Mouse (Mus musculus): ENCODE results near the gene Olfr1415. TPM values are rescaled to one million over a fixed set of nuclear protein-coding genes. Genes with fewer than 3 reads are reported as not detected.
"Not testable (repeated sequence)": the region's sequence is repeated elsewhere in the genome, so short reads cannot be mapped to it uniquely, and the experiment has no call there.

The Olfr1415 gene
- polyA plus RNA-seq, 1 experiment from 2014 or later = not detected

DNA sequence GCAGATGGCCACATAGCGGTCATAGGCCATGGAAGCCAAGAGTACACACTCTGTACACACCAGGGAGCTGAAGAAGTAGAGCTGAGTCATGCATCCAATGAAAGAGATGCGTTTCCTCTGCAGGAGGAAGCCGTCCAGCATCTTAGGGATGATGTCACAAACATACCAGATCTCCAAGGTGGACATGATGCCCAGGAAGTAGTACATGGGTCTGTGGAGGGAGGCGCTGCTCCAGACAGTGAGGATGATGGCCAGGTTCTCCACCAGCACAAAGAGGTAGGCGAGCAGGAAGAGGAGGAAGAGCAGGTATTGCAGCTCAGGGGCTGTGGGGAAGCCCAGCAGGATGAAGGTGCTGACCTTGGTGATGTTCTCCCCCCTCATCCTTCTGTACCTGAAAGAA lies 15.7 kb upstream of the Olfr1415 start:
- not testable (repeated sequence) for H3K27ac ChIP-seq (replicated peaks in 1 of 2; ENCODE audit: control insufficient read depth in 1 of 2, insufficient read depth in 1 of 2, low read depth in 2 of 2, low read length in 2 of 2); H3K4me2 ChIP-seq (ENCODE audit: low read length); H3K4me3 ChIP-seq (ENCODE audit: control insufficient read depth in 1 of 2, insufficient read depth in 1 of 2, low read depth in 1 of 2, low read length in 2 of 2); ATAC-seq (ENCODE audit: insufficient number of reproducible peaks, insufficient read depth, low FRiP score, low read depth); H3K9me3 ChIP-seq (ENCODE audit: control insufficient read depth, low read length); H3K27me3 ChIP-seq (ENCODE audit: control insufficient read depth, insufficient read depth, low read length); H3K9ac ChIP-seq (ENCODE audit: low read length); H3K4me1 ChIP-seq (ENCODE audit: control insufficient read depth in 2 of 2, insufficient read depth in 2 of 2, low read length in 2 of 2); H3K36me3 ChIP-seq (ENCODE audit: control insufficient read depth, insufficient read depth, low read length)
- 76% methylated on average over 4 of the region's 5 CpGs for WGBS

DNA sequence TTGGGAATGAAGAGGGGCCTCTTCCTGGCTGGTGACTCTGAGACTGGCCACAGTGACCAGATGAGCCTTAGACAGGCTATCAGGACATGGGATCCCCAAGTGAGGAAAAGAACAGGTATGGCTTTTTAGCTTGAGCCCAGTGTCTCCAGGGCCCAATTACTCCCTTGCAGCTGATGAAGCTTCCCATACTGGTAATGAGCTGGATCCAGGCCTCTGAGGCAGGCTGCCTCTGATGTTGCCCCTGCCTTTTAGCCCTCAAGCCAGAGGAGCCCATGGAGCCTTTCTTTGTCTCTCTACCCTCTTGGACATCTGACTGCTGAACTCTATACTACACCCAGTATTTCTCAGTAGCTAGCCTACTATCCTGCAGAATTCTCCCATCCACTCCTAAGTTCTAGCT lies 10.9 kb downstream of the Olfr1415 start, which contains the start of gene Olfr1416:
TSS of gene Olfr1416 (minus strand) at position 101 of the 400 bp plus-strand sequence.
- Histone ChIP-seq H3K9ac (ENCODE audit: low read length) (no peak within 1 kb of the TSS), H3K27ac (replicated peaks in 1 of 2; ENCODE audit: control insufficient read depth in 1 of 2, insufficient read depth in 1 of 2, low read depth in 2 of 2, low read length in 2 of 2) (no peak within 1 kb of the TSS), H3K4me3 (ENCODE audit: control insufficient read depth in 1 of 2, insufficient read depth in 1 of 2, low read depth in 1 of 2, low read length in 2 of 2) (no peak within 1 kb of the TSS), H3K4me2 (ENCODE audit: low read length) (no peak within 1 kb of the TSS), H3K36me3 (ENCODE audit: control insufficient read depth, insufficient read depth, low read length) (no peaks in the 10 kb centered on the region), H3K27me3 (ENCODE audit: control insufficient read depth, insufficient read depth, low read length) (no peaks in the 10 kb centered on the region), H3K4me1 (ENCODE audit: control insufficient read depth in 2 of 2, insufficient read depth in 2 of 2, low read length in 2 of 2) (no peaks in the 10 kb centered on the region), H3K9me3 (ENCODE audit: control insufficient read depth, low read length) (0 out of 2 replicates have a peak, but pooled peaks cover 6% of the 10 kb centered on the region)
- no peak for ATAC-seq (ENCODE audit: insufficient number of reproducible peaks, insufficient read depth, low FRiP score, low read depth)

DNA sequence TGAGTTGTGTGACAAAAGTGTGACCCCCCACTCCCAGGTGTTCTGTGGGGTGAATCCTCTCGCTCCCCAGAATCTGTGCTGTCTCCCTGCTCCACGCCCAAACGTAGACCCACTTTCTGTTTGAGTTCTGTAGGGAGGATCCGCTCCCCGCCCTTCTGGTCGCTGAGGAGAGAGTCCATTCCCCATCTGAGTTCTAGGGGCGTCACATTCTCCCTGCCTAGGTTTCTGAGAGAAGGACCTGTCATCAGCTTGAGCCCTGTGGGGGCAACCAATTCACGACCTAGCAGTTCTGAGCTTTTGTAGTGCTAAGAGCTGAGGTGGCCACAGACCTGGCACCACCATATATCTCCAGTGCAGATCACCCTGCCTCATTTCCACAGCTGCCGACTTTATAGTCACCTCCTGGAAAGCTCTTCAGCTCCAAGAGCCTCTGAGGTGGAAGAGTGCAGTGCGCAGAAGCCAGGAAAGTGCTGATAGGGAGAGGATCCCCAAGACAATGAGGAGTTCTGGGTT lies 21.8 kb downstream of the Olfr1415 start:
- H3K9me3 ChIP-seq (ENCODE audit: control insufficient read depth, low read length) = no peaks in the 10 kb centered on the region
- 1% methylated on average over 10 of the region's 10 CpGs for WGBS
- ATAC-seq (ENCODE audit: insufficient number of reproducible peaks, insufficient read depth, low FRiP score, low read depth) = no peak; the same call in 1 of the 2 replicates
- peak overlapping the region; percentile 81 for H3K4me2 ChIP-seq (ENCODE audit: low read length)
- peak overlapping the region; percentile 79 to 86 for H3K4me3 ChIP-seq (ENCODE audit: control insufficient read depth in 1 of 2, insufficient read depth in 1 of 2, low read depth in 1 of 2, low read length in 2 of 2)
- no peaks in the 10 kb centered on the region; the same call in 1 of the 2 replicates for H3K27me3 ChIP-seq (ENCODE audit: control insufficient read depth, insufficient read depth, low read length)
- H3K36me3 ChIP-seq (ENCODE audit: control insufficient read depth, insufficient read depth, low read length) = peaks cover 19% of the 10 kb centered on the region
- H3K27ac ChIP-seq (replicated peaks in 1 of 2; ENCODE audit: control insufficient read depth in 1 of 2, insufficient read depth in 1 of 2, low read depth in 2 of 2, low read length in 2 of 2) = peak overlapping the region; percentile 11 to 56; a peak in 3 of 4 replicates
- peaks cover 7 to 14% of the 10 kb centered on the region in 2 experiments for H3K4me1 ChIP-seq (ENCODE audit: control insufficient read depth in 2 of 2, insufficient read depth in 2 of 2, low read length in 2 of 2)
- H3K9ac ChIP-seq (ENCODE audit: low read length) = peak overlapping the region; percentile 98

DNA sequence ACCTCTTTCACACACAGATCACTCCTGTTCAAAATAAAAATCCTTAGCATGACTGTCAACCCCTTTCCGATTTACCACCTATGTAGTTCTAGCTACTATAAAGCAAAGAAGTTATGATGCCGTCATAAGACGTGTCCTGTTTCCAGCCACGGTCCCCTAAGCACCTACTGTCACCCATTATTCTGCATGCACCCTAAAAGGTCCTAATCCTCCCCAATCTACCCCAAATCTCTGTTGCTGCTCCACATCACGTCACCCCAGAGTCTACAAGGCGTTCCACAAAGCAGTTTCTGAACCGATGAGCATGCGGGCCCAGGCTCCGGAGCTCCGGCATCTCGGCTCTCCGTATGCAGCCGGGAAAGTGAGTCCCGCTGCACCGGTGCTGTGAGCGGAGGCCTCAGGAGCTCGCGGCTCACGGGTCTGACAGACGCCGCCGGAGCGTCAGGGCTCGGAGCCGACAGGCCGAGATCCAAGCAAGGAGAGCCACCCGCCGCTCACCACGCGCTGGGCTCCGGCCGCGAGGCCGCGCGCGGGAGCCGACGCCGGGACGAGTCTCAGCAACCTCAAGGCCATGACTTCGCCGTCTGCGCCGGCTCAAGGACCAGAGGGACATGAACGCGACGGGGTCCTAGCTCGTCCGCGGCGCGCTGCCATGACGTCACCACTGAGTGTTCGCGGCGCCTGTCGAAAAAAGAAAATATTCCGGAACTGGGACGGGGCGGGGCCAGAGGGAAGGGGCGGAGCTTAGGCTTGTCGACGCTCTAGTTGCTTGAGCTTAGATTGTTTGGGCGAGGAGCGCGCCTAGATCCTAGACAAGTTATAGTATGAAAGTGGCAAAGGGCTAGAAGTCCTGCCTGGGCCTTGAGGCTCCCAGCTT lies 22.5 kb downstream of the Olfr1415 start, which contains the start of gene Ndufa10:
TSS of gene Ndufa10 (minus strand) at position 696 of the 877 bp plus-strand sequence.
- Histone ChIP-seq H3K36me3 (ENCODE audit: control insufficient read depth, insufficient read depth, low read length) (peaks cover 26% of the 10 kb centered on the region), H3K4me3 (ENCODE audit: control insufficient read depth in 1 of 2, insufficient read depth in 1 of 2, low read depth in 1 of 2, low read length in 2 of 2) (peak within 1 kb of the TSS; percentile 79 to 86), H3K27ac (replicated peaks in 1 of 2; ENCODE audit: control insufficient read depth in 1 of 2, insufficient read depth in 1 of 2, low read depth in 2 of 2, low read length in 2 of 2) (peak within 1 kb of the TSS; percentile 56 to 77), H3K27me3 (ENCODE audit: control insufficient read depth, insufficient read depth, low read length) (no peaks in the 10 kb centered on the region; the same call in 1 of the 2 replicates), H3K4me2 (ENCODE audit: low read length) (peak within 1 kb of the TSS; percentile 91), H3K9ac (ENCODE audit: low read length) (peak within 1 kb of the TSS; percentile 98), H3K4me1 (ENCODE audit: control insufficient read depth in 2 of 2, insufficient read depth in 2 of 2, low read length in 2 of 2) (peaks cover 7 to 14% of the 10 kb centered on the region in 2 experiments), H3K9me3 (ENCODE audit: control insufficient read depth, low read length) (no peaks in the 10 kb centered on the region)
- peak; percentile 88 for ATAC-seq (ENCODE audit: insufficient number of reproducible peaks, insufficient read depth, low FRiP score, low read depth)
- under 1% methylated on average over 67 of the region's 67 CpGs for WGBS

DNA sequence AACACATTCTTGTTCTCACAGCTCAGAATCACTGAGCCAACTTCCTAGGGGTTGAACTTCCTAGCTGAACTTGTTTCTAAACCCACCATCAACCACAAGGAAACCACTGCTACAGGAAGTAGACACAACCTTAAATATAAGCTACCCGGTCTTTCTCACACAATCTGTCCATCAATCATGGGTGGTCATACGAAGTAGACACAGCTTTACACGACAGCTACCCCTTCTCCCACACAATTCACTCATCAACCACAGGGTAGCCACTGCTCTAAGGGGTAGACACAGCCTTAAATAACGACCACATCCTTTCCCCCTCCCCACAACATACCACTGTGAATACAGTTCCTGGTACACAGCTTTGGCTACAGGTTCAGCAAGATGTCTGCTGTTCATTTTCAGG lies 27.0 kb downstream of the Olfr1415 start:
- H3K9me3 ChIP-seq (ENCODE audit: control insufficient read depth, low read length) = no peaks in the 10 kb centered on the region
- no peak overlapping the region for H3K9ac ChIP-seq (ENCODE audit: low read length)
- H3K4me3 ChIP-seq (ENCODE audit: control insufficient read depth in 1 of 2, insufficient read depth in 1 of 2, low read depth in 1 of 2, low read length in 2 of 2) = no peak overlapping the region
- H3K36me3 ChIP-seq (ENCODE audit: control insufficient read depth, insufficient read depth, low read length) = peaks cover 71% of the 10 kb centered on the region
- no peak for ATAC-seq (ENCODE audit: insufficient number of reproducible peaks, insufficient read depth, low FRiP score, low read depth)
- peaks cover 2 to 10% of the 10 kb centered on the region in 2 experiments; a peak in 3 of 4 replicates for H3K4me1 ChIP-seq (ENCODE audit: control insufficient read depth in 2 of 2, insufficient read depth in 2 of 2, low read length in 2 of 2)
- no peak overlapping the region for H3K27ac ChIP-seq (replicated peaks in 1 of 2; ENCODE audit: control insufficient read depth in 1 of 2, insufficient read depth in 1 of 2, low read depth in 2 of 2, low read length in 2 of 2)
- WGBS = 80% methylated on average over 4 of the region's 4 CpGs
- H3K4me2 ChIP-seq (ENCODE audit: low read length) = no peak overlapping the region
- H3K27me3 ChIP-seq (ENCODE audit: control insufficient read depth, insufficient read depth, low read length) = no peaks in the 10 kb centered on the region

DNA sequence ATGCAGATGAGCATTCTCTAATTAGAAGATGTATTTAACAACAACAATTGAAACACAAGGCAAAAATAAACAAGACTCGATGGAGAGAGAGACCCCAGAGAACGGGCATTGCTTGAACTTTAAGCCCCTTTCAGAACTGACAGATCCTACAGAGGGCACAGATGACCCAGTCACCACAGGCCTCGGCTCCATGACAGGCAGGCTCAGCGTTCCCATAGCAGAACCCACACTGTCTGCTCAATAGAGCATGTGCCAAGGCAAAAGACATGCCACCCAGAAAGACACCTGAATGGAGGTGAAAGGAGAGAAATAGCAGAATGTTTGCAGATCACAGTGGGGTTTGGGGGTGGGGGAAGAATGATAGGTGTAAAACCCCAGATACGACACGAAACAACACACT lies 37.5 kb downstream of the Olfr1415 start:
- H3K27ac ChIP-seq (replicated peaks in 1 of 2; ENCODE audit: control insufficient read depth in 1 of 2, insufficient read depth in 1 of 2, low read depth in 2 of 2, low read length in 2 of 2) = no peak overlapping the region
- no peaks in the 10 kb centered on the region for H3K27me3 ChIP-seq (ENCODE audit: control insufficient read depth, insufficient read depth, low read length)
- H3K36me3 ChIP-seq (ENCODE audit: control insufficient read depth, insufficient read depth, low read length) = peaks cover 96% of the 10 kb centered on the region
- no peak overlapping the region for H3K9ac ChIP-seq (ENCODE audit: low read length)
- no peak for ATAC-seq (ENCODE audit: insufficient number of reproducible peaks, insufficient read depth, low FRiP score, low read depth)
- H3K4me2 ChIP-seq (ENCODE audit: low read length) = no peak overlapping the region
- 93% methylated on average over 6 of the region's 6 CpGs for WGBS
- no peaks in the 10 kb centered on the region for H3K4me1 ChIP-seq (ENCODE audit: control insufficient read depth in 2 of 2, insufficient read depth in 2 of 2, low read length in 2 of 2)
- no peaks in the 10 kb centered on the region for H3K9me3 ChIP-seq (ENCODE audit: control insufficient read depth, low read length)
- H3K4me3 ChIP-seq (ENCODE audit: control insufficient read depth in 1 of 2, insufficient read depth in 1 of 2, low read depth in 1 of 2, low read length in 2 of 2) = no peak overlapping the region

DNA sequence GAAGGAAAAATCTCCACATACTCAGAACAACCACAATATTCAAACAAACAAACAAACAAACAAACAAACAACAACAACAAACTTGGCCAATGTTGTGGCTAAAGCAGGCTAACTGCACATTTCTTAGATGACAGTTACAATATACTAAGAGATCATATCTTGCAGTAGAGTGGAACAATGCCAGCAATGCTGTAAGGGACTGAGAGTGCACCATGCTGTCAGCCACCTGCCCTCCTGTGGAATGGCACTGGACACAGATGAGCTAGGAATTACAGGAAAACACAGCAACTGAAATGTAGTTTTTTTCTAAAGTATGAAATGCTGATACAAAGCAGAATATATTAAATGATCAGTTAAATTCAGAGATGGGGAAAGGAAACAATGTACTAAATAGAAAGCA lies 38.1 kb downstream of the Olfr1415 start:
- H3K27me3 ChIP-seq (ENCODE audit: control insufficient read depth, insufficient read depth, low read length) = no peaks in the 10 kb centered on the region
- no peak overlapping the region for H3K4me2 ChIP-seq (ENCODE audit: low read length)
- no peaks in the 10 kb centered on the region for H3K9me3 ChIP-seq (ENCODE audit: control insufficient read depth, low read length)
- H3K9ac ChIP-seq (ENCODE audit: low read length) = no peak overlapping the region
- H3K4me3 ChIP-seq (ENCODE audit: control insufficient read depth in 1 of 2, insufficient read depth in 1 of 2, low read depth in 1 of 2, low read length in 2 of 2) = no peak overlapping the region
- H3K4me1 ChIP-seq (ENCODE audit: control insufficient read depth in 2 of 2, insufficient read depth in 2 of 2, low read length in 2 of 2) = no peaks in the 10 kb centered on the region
- H3K27ac ChIP-seq (replicated peaks in 1 of 2; ENCODE audit: control insufficient read depth in 1 of 2, insufficient read depth in 1 of 2, low read depth in 2 of 2, low read length in 2 of 2) = no peak overlapping the region
- H3K36me3 ChIP-seq (ENCODE audit: control insufficient read depth, insufficient read depth, low read length) = peaks cover 96% of the 10 kb centered on the region
- no peak for ATAC-seq (ENCODE audit: insufficient number of reproducible peaks, insufficient read depth, low FRiP score, low read depth)

Data from heart, embryonic 14.5 days (tissue).